Mouse (Mus musculus) mature B cell (primary cell): ENCODE results near the gene Ifi208.
"Not testable (repeated sequence)": the region's sequence is repeated elsewhere in the genome, so short reads cannot be mapped to it uniquely, and the experiment has no call there.

ENCODE experiments used
- in situ Hi-C: fragments of 300-500 bp; cut with MboI; formaldehyde crosslinking; loops from 2 replicates; pipeline ENCODE4 v1.14.3; 2019

Ifi208 gene

DNA sequence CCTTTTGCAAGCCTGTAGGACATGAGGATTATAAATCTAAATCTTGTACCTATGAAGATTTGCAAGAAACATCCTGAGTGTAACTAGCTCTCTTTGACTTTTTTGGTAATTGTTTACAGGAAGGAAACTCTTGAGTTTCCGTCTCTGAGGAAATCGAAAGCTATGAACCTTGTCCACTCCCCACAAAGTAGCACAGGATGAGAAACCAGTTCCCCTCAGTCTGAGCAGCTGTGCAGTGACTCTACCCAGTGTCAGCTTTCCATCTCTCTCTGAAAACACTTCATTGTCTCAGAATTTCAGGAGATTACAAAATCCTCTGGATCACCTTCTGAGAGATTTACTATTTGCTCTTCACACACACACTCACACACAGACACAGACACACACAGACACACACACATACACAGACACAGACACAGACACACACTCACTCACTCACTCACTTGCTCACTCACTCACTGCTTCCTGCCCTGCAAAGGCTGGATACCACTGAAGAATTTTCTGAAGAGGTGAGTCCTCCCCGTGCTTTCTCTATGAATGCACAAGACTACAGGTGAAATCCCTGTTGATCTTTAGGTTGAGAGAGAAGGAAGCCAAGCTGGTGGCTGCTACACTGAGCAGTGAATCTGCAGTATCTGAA, at the start of gene Ifi208:
Ifi208 (plus strand) TSS at position 218 of the 640 bp plus-strand sequence.
- in situ Hi-C loops: not testable (repeated sequence)

DNA sequence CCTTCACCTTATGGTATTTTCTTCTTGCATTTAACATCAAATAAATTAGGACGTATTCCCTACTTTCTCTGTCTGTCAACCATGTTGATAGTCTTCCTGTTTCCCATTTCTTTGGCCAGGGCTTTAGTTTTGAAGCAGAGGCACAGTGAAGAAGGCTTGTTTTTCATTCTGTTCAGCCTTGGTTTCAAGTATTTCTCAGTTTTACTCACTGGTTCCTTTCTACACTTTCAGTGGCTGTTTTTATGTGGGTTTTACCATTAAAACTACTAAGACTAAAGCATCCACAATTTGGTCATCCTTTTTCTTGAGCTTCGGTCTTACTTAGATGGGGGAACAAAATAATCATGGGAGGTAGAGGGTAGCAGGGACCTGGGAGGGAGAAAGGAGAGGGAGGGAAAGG, 49.4 kb upstream of the Ifi208 start:
- in situ Hi-C loops: no loop called here

DNA sequence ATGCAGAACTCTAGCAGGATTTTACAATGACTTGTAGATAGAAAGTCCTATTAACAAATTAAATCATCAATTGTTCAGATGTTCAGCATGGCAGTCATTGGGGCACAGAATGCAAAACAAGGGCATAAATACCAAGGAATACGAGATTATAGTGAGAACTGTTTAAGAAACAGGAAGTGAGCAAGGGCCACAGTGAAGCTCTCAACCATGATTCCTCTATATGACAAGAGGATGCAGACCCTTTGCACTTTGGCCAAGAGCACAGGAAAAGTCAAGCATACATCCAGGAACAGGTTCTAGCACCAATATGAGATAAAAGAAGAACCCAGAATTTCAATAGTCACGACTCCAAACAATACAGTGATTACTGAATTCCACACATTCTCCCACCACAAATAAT, 46.8 kb upstream of the Ifi208 start:
- in situ Hi-C loops: no loop called here

DNA sequence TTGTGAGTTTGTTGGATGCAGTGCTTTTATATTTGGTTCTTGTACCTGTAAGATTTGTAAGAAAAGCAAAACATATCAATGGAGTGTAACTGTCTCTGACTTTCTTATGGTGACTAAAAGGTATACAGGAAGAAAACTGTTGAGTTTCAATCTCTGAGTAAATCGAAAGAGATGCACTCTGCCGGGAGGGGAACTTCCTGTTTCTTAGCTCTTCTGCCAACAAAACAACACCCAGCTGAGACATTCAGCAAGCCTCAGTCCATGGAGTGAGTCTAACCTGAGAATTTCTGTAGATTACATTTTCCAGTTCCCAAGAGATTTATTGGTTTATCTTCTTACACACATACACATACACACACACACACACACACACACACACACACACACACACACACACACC, 42.9 kb upstream of the Ifi208 start, which contains the start of gene Ifi209:
Ifi209 (plus strand) TSS at position 296 of the 400 bp plus-strand sequence.
- in situ Hi-C loops: not testable (repeated sequence)

DNA sequence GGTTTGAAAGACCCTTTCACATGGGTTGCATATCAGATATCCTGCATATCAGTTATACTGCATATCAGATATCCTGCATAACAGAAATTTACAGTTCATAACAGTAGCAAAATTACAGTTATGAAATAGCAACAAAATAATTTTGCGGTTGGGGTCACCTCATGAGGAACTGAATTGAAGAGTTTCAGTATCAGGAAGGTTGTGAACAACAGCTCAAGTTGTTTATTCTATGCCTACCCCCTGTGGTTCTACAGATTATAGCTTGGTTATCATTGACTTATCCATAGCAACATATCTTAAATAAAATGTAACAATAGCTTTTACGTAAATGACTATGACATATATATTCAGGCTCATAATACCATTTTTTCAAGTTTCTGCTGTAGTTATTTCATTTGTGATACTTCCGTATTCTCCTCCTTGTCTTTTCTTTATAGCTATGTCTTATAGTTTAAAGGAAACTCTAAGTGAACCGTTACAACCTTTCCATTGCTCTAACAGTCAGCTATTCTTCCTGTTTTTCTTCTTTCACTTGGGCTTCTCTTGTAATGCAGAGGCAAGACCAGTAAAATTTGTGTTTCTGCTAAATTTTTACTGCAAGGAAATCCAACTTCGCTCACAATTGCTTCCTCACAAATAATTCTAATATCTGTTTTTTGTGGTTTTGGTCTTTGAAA, 39.4 kb upstream of the Ifi208 start:
- in situ Hi-C loops: no loop called here

DNA sequence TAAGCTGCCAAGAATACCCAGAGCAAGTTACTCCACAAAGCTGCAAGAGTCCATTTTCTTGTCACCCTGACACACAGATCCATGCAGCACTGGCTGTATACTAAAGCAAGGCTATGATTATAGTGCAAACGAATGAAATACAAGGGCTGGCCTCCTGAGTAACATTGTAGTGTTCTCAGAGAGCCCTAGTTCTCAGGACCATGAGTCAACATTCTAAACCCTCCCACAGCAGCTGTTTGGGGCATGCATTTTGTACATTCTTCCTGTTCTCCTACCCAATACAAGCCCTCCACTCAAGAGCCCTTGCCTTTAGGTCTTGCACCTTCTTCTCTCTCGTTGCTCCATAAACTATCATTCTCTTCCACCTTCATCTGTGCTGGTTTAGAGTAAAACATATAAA, 28.1 kb upstream of the Ifi208 start:
- in situ Hi-C loops: no loop called here

DNA sequence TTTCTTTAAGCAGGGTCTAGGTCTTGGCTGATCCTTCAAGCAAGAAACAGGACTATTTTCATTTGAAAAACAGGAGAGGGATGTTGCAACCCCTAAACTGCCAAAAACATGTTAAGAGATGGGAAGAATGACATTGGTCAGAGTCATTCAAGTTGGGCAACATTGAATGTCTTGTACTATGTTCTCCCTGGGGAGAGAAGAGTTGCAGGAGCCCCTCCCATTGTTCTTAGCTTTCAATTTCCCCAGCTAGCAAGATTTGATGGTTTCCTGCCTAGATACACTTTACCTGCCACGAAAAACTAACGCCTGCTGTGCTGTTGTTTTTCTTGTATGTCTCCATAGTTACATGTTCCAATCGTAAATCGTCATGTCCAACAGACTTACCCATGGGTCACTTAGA, 15.5 kb upstream of the Ifi208 start:
- in situ Hi-C loops: no loop called here

DNA sequence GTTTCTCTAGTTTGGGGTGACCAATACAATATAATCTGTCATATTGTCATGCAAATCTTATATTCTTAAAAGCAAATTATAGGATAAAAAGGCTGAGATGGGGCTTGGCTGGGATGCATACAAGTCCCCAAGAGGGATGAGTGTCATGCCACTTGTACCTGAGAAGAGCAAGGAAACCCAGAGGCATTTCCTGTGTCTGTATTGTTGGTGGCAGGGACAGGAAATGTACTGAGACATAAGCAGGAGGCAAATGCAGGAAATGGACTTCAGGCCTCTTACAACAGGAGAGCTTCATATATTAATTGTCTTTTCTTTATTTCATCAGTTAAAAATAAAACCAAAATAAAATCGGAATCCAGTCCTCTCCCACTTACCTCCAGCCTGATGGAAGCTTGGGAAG, 5.1 kb downstream of the Ifi208 start:
- in situ Hi-C loops: not testable (repeated sequence)

DNA sequence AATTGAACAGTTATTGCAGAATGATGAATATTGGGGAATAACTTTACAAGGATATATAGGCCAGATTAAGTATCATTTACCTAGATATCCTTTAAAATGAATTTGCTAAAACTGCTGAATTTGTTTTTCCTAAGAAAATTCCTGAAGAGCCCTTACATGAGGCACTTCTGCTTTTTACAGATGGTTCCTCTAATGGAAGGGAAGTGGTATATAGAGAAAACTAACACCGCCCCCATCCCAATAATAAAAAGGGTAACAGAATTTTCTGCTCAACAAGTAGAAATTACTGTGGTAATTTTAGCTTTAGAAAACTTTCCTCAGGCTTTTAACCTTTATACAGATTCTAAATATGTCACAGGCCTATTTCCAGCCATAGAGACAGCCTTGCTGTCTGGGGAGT, 20.8 kb downstream of the Ifi208 start:
- in situ Hi-C loops: no loop called here

DNA sequence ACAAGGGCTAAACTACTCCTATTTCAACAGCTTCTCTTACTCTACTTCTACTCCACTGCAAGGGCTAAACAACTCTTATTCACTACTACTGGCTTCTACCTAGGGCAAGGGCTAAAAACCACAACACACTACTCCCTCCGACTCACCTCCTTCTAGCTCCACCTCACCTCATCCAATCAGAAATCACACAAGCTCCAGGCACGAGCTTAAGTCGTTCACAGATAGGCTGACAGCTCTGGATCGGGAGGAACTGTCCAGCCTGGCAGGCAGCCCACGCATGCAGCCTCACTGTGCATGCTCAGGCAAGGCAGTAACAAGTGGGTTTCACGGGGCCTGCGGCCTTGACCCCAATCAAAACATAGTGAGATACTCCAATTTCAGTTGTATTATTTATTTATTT, 59.7 kb downstream of the Ifi208 start:
- in situ Hi-C loops: no loop called here

DNA sequence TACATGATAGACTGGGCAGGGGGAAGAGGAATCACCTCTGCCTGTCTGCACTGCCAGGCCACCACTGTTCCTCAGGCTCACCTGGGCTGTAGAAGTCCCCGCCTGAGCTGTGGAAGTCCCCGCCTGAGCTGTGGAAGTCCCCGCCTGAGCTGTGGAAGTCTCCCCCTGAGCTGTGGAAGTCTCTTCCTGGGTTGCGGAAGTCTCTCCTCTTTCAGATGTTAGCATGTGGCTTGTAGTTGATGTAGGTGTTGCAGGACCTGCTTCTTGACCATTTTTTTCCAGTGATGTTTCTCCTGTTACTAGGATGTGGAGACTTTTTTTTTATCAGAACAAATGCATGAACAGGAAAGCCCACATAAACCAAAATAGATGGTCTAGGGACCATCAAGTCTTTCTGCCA, 61.5 kb downstream of the Ifi208 start:
- in situ Hi-C loops: not testable (repeated sequence)

DNA sequence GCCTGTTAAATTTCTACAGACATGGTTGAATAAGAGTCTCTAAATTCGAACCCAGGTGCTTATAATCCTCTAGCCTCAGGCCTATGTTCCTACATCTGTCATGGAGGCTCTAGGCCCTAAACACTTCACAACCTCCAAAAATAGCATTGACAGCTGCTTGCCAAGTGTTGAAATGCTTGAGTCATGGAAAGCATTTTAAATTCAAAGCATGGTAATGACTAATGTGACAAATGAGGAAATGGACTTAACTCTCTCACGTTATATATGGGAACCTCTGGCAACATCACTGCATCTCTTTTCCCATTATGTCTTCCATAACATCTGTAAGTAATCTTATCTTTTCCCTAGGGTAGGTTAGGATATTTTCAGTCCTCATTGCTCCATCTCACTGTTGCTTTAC, 63.5 kb downstream of the Ifi208 start:
- in situ Hi-C loops: no loop called here

DNA sequence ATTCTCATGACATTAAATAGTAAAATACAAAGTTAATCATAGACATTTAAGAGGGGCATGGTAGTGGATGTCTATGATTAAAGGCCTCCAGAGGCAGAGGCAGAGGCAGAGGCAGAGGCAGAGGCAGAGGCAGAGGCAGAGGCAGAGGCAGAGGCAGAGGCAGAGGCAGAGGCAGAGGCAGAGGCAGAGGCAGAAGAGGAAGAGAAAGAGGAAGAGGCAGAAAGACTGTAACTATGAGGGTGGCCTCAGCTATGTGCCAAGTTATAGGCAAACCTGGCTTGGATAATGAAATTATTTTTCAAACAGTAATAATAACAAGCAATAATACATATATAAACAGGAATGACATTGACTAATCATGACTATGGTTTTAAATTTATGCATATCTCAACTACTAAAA, 67.1 kb downstream of the Ifi208 start:
- in situ Hi-C loops: no loop called here

DNA sequence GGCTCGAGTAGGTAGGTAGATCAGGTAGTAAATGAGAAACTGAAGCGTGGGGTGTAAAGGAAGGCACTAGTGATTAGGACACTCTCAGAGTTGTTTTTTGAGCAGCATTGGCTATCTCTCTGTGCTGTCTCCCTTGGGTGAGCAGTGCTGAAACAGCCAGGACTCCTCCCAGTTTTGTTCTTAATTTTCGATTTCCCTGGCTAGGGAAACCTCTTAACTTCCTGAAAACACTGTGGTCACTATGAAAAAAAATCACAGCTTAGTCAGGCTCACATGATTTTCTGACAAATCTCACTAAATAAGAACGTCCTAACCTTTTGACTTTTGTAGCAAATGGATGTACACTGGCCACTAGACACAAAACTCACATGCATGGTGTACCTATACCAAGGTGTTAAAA, 68.2 kb downstream of the Ifi208 start, which contains the start of gene Ifi207:
Ifi207 (minus strand) TSS at position 92 of the 400 bp plus-strand sequence.
- in situ Hi-C loops: no loop called here

DNA sequence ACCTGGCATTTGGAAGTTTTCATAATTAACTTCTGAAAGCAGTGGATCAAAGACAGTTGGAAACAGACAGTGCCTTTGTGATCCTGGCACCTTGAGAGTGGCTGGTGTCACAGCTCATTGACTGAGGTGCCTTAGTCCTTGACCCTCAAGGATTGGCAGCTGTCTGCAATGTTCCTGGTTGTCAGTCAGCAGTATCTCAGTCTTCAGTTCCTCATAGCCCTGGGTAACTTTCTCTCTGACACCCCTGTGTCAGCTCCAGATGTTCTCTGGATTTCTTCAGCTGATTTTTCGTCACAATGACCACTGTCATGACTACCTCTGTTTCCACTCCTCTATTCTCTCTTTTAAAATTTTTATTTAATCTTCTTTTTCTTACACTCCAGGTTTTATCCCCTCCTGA, 68.8 kb downstream of the Ifi208 start:
- in situ Hi-C loops: no loop called here
